Mouse (Mus musculus): ENCODE measurements around the gene Sp4. TPM values are rescaled to one million over a fixed set of nuclear protein-coding genes. Genes with fewer than 3 reads are reported as not detected.

Sp4 gene
- total RNA-seq, 1 experiment from 2014 or later, result 20.9 TPM

DNA sequence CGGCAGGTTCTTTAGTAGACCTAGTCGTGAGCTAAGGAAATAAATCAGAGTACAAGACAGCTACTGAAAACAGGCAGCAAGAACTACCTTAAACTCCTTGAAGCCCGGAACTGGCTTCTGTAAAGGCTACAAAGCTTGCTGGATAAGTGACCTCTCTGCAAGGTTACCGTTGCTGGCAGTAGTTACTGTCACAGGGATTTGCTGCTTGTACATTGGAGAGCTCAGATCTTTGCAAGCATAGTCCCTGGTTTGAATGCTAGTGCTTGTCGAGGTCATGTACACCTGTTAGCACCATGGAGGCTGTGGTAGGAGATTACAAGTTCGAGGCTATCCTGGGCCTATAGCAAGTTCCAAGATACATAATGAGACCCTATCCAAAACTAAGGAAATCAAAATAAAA, 16.1 kb downstream of the Sp4 start:
- ATAC-seq (replicated peaks; ENCODE audit: low read depth, poor library complexity, severe bottlenecking), result no peak

DNA sequence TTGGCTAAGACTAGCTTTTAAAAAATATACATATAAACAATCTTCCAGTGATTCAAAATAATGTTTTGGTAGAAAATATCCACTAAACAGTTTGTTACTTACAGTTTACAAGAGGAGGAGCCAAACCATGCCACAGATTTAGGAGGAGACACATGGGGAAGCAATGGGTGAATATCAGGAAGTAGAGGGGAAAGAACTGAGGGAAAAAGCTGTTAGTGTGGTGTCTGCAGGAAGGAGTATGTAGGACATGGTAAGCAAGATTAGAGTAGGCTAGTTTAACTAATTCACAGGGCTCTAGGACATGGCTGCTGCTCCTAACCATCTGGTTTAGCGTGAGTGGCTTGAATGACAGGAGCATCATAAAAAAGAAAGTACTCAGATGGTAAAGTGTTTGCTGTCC, 19.3 kb downstream of the Sp4 start:
- peak; percentile 66; the same call in 1 of the 2 replicates for ATAC-seq (replicated peaks; ENCODE audit: low read depth, poor library complexity, severe bottlenecking)

DNA sequence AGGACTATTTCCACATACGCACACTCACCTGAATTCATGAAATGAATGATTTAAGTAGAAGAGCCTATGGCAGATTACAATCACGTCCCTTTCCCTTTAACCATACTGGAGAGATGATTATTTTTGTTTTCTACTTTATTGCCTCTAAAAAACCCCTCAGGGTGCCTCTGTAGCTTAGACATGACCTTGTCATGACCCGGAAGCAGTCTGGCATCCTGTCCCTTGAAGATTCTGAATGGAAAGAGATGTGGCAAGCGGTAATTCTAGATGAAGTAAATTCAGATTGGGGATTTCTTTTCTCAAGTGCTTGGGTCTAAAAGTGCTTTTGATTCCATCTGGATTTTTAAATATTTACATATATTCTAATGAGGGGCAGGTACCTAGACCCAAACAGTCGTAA, 24.9 kb downstream of the Sp4 start:
- no peak for ATAC-seq (replicated peaks; ENCODE audit: low read depth, poor library complexity, severe bottlenecking)

DNA sequence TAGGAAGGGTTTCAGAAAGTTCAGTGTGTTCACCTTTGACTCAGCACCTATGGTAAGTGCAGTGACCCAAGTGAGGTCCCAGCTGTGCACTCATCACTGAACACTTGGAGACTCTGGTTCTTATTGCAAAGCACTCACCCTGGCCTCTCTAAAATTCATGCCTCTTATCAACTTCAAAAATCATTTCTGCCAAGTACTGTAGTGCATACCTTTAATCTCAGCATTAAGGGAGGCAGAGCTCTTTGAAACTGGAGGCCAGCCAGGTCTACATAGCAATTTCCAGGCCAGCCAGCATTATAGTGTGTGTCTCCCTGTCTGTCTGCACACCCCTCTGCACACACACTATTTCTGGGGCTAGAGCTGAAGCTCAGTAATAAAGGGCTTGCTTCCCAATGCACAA, 36.3 kb downstream of the Sp4 start:
- no peak for ATAC-seq (replicated peaks; ENCODE audit: low read depth, poor library complexity, severe bottlenecking)

DNA sequence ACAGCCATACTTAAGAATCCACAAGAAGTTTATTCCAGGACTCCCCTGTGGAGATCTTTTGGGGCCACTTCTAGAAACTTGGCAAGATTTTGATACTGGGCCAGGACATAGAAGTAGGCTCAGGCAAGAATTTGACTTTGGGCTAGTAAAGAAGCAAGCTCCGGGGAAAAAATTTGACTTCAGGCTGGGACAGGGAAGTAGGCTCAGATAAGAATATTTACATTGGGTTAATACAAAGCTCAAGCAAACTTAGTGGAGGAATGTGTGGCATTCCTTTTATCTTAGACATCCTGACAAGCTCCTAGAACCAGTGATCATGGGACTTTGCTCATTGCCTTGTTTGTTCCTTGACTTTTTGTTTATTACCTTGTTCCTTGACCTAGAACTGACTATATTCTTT, 37.4 kb downstream of the Sp4 start:
- no peak for ATAC-seq (replicated peaks; ENCODE audit: low read depth, poor library complexity, severe bottlenecking)

DNA sequence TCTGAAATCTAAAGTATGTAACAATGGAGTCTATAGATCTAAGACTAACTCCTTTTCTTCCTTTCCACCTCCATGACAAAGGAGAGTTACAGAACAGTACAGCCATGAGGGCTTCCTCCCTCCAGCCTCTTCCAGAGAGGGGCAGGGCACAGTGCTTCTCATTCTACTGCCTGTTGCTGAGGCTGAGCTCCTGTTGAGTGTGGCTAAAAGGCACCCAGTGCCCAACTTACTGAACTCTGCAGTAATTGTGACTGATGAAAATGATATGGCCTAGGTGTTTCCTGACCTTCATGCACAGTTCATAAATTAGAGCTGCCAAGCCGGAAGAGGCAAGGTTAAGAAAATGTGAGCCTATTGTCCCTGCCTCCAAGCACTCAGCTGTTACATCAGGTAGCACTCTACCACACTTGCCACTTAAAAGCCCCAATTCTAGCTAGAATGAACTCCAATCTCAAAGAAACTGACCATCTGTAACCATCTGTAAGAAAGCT, 45.9 kb downstream of the Sp4 start:
- no peak for ATAC-seq (replicated peaks; ENCODE audit: low read depth, poor library complexity, severe bottlenecking)

DNA sequence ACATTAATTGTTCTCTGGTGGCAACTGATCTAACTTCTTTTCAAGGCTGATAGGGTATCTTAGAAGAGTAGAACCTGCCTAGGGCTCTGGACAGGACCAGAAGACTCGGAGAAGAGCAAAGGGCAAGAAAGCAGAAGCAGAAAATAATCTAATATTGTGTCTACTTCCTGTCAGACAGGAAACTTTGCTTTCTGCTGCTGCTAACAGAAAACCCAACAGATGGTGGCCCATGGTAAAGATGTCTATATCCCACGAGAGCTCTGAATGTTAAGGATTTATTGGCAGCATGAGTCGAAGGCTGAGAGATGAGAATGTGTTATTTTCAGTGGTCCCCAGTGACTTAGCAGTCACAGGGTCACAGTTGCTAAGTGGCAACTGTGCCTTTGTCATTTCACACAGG, 80.1 kb downstream of the Sp4 start:
- peak; percentile 83 for ATAC-seq (replicated peaks; ENCODE audit: low read depth, poor library complexity, severe bottlenecking)

DNA sequence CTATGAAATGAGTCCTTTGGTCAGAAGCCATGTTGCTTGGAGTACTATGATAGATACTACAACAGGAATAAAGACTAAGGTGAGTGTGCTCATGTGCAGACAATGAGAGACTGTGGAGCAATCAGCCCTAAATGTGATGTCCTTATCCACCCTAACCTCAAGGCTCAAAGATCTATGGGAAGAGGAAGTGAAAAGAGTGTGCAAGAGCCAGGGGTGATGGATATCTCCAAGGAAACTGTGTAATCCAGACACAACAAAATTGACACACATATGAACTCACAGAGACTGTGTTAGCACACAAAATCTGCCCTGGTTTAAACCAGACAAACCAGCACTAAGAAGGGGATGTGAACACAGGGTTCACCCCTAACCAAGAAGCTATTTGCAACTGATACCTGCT, 81.2 kb downstream of the Sp4 start:
- ATAC-seq (replicated peaks; ENCODE audit: low read depth, poor library complexity, severe bottlenecking), result peak; percentile 69

DNA sequence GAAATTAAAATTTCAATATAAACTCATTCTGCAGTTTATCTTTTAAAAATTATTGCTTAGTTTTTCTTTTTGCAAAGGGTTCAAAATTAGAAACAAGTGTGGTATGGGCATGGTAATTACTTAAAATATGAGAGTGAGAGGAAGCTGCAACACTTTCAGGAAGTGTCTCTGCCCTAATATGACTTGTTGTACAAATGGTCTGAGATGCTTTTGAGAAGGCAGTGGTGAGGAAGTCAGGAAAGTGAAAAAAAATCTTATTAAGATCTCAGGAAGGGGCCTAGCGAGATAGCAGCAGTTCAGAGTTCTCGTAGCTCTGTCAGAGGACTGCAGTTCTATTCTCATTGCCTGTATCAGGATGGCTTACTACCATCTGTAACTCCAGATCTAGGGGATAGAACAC, 89.1 kb downstream of the Sp4 start:
- peak; percentile 52; the same call in 1 of the 2 replicates for ATAC-seq (replicated peaks; ENCODE audit: low read depth, poor library complexity, severe bottlenecking)

DNA sequence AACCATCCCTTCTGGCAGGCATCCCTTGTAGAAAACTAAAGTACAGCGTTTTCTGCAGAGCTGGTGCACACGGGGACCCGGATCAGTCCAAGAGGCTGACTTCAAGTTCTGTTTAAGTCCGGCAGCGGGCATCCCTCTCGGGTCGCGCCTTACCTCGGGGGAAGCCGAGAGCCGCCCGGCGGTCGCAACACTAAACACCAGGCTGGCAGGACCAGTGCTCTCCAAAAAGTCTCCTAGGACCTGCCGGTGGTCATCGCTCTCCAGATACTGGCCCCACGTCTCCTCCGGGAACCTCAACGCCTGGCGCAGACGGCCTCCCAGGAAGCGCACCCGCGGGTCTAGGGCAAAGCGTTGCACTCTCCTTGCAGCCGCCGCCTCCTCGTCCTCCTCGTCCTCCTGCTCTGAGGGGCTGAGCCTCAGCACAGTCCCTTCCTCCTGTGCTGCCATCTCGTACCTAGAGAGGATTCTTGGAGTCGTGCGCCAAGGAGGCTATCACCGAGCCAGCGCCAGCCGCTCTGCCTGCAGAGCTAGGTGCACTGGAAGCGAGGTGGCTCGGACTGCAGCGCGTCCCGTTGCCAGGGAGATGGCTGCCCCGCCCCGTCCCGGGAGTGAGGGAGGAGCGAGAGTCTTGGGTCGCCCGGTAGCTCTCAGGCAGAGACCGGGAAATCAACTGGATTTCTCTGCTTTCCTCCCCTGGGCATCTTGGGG, 102.7 kb downstream of the Sp4 start, which contains the start of gene Dnah11:
TSS of gene Dnah11 (minus strand) at position 658 of the 708 bp plus-strand sequence.
- peak; percentile 100 for ATAC-seq (replicated peaks; ENCODE audit: low read depth, poor library complexity, severe bottlenecking)

DNA sequence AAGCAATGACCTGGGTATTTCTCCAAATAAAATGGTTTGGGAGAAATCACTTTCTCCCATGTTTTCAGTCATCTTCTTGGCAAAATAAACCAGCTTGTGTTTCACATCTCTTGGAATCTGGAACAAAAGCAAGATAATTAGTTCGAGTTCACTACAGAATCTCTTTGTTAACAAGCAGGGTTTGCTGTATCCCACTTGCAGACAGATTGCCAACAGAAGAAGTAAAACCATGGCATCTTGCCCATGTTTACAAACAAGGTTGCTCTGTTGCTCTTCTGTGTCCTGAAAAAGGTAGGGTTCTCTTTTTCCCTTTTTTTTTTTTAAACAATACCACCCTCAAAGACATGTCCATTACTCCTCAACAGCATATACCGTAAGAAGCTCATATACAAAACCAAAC, 104.7 kb downstream of the Sp4 start:
- ATAC-seq (replicated peaks; ENCODE audit: low read depth, poor library complexity, severe bottlenecking), result no peak

DNA sequence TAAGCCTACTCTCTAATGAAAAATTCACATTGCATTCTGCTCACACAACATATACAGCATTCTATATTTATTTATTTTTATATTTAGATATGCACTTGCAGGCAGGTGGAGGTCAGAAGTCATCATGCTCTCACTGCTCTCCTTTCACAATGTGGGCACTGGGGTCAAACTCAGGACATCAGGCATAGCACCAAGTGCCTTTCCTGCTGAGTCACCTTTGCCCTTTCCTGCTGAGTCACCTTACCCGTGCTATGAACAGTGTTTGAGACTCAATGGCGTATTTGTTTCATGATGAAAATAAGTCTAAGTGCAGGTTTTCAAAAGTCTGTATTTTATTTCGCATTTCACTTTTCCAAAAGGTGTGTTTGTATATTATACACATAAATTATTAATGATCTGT, 111.7 kb downstream of the Sp4 start:
- peak; percentile 48 for ATAC-seq (replicated peaks; ENCODE audit: low read depth, poor library complexity, severe bottlenecking)

DNA sequence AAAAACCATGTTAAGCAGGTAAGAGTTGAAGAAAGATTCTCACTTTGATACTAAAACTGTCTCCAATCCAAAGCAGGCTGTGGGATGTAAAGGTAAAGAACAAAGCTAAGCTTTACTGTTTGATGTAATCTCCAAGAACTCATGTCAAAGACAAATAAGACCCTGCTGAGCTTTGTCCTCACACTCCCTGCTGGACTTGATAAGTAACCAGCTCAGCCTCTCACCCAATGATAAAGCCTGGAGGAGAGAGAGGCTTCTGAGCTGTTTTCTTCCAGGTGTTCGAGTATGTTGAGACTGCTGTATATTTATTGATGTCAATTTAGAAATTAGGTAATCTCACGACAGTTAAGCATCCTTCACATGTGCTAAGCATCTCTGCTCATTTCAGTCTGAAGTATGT, 113.6 kb downstream of the Sp4 start:
- no peak for ATAC-seq (replicated peaks; ENCODE audit: low read depth, poor library complexity, severe bottlenecking)

DNA sequence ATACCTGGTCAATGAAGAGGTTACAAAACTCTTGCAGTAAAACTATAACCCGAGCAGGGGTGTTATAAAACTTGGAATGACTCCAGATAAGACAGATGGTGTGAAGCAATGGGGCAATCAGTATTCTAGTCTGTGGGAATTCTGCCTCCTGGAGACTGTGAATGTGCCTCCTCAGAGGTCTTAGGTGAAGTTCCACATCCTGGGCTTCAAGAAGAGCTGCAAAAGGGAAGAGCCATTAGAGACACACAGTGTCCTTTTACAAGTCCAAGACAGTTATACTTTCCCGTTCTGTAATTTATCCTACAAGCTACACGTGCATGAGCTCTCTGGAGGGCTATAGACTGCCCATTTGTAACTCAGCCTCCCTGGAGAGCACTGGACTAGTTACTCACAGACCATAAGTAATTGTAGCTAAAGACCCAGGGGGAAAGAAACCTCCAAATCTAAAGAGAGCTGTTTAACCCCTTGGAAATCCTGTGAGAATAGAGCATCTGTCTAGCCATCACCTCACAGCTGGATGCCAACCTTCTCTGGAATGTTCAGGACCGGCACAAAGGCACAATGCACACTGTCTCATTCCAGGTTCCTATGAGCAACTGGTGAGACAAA, 114.3 kb downstream of the Sp4 start:
- ATAC-seq (replicated peaks; ENCODE audit: low read depth, poor library complexity, severe bottlenecking), result no peak

DNA sequence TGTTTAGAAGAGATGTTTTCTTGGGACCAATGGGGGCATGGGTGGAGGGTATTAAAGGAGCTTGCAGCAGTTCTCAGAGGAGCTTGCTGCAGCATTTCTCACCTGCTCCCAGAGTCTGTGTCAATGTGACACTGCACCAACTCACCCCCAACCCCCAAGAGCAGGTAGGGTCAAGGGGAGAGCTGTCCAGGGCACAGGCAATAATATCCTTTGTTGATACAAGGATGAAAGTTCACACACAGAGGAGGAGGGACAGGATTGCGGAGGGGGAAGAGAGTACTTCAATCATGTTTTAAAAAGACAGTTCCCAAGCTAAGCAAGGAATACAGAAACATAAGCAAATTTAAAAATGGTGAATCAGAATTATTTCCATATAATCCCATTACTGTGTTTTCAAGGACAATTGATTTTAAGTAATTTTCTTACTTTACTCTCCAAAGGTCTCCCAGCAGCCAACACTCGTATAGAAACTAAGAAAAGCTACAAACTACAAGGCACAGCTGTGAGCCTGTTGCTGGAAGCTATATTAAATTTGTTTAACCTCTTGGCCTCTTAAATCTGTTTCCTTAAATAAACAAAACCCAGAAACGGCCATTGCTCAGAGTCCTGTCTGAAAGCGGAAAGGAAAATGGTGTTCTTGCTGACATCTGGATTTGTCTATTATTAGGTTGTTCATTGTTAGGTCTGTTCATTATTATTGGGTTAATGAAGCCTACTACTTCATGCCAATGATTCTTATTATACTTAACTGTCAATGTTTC, 114.9 kb downstream of the Sp4 start:
- no peak for ATAC-seq (replicated peaks; ENCODE audit: low read depth, poor library complexity, severe bottlenecking)

Other genes with a start within 250 kb of the Sp4 start
- 0.29 and 0.32 TPM in 2 replicates for gene Dnah11, start 102.4 kb downstream of the Sp4 start, total RNA-seq (2017)